Mouse (Mus musculus): Measurements from ENCODE around the gene Zfp622. TPM values are rescaled to one million over a fixed set of nuclear protein-coding genes. Genes with fewer than 3 reads are reported as not detected.
"Not testable (repeated sequence)": the region's sequence is repeated elsewhere in the genome, so short reads cannot be mapped to it uniquely, and the experiment has no call there.

Zfp622 gene
- polyA plus RNA-seq, 1 experiment from 2014 or later = 31.7 TPM

DNA sequence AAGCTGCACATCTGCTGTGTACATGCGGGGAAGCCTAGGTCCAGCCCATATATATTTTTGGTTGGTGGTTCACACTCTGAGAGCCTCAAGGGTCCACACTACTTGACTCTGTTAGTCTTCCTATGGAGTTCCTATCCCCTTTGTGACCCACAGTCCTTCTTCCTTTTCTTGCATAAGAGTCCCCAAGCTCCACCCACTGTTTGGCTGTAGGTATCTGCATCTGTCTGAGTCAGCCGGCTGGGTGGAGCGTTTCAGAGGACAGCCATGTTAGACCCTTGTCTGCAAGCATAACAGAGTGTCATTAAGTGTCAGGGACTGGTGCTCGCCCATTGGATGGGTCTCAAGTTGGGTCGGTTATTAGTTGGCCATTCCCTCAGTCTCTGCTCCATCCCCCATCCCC, 33.6 kb upstream of the Zfp622 start:
- no peak overlapping the region for H3K27ac ChIP-seq
- no peaks in the 10 kb centered on the region for H3K27me3 ChIP-seq (ENCODE audit: insufficient read depth, poor library complexity, severe bottlenecking)
- no peaks in the 10 kb centered on the region for H3K36me3 ChIP-seq
- 87% methylated on average over 5 of the region's 5 CpGs for WGBS
- H3K4me1 ChIP-seq (replicated peaks) = no peaks in the 10 kb centered on the region
- no peak overlapping the region for H3K4me3 ChIP-seq
- no peaks in the 10 kb centered on the region for H3K9me3 ChIP-seq
- no peak for DNase-seq (ENCODE audit: low spot score)

DNA sequence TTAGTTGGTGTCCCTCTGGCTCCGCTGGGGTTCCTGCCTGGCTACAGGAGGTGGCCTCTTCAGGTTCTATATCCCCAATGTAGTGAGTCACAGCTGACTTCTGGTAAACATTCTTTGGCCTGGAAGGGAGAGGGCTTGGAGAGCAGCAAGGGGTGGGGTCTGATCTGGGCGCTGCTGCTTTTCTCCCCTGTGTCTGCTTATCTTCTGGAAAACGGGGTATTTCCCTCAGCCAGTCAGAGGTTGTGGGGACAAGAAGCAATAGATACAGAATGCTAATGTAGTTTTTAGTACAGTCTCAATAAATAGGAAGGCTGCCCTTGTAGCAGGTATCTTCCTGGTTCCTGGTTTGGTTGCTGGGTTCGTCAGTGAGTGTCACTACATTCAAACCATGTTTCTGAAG, 33.1 kb upstream of the Zfp622 start:
- DNase-seq (ENCODE audit: low spot score) = no peak
- Histone ChIP-seq H3K27ac (no peak overlapping the region), H3K36me3 (no peaks in the 10 kb centered on the region), H3K27me3 (ENCODE audit: insufficient read depth, poor library complexity, severe bottlenecking) (no peaks in the 10 kb centered on the region), H3K4me1 (replicated peaks) (no peaks in the 10 kb centered on the region), H3K4me3 (no peak overlapping the region), H3K9me3 (no peaks in the 10 kb centered on the region)
- 82% methylated on average over 4 of the region's 4 CpGs for WGBS

DNA sequence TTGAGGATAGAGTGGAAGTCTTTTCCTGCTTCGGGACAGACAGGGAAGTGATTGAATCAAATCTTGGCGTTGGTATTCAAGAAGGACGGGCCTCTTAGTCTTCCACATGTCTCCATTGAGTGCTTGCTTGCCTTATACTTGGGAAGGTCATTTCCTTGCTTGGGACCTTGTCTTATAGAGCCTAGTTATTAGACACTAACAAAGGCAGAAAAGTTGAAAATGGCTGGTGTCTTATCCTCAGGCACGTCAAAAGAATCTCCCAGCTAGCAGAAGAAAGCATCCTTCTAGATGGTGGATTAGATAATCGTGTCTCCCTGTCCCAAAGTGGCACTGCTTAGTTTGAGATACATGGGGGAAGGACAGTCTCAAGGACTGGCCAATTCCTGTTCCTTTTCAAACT, 28.2 kb upstream of the Zfp622 start:
- Histone ChIP-seq H3K27me3 (ENCODE audit: insufficient read depth, poor library complexity, severe bottlenecking) (no peaks in the 10 kb centered on the region), H3K27ac (no peak overlapping the region), H3K36me3 (no peaks in the 10 kb centered on the region), H3K9me3 (no peaks in the 10 kb centered on the region), H3K4me1 (replicated peaks) (no peaks in the 10 kb centered on the region), H3K4me3 (no peak overlapping the region)
- DNase-seq (ENCODE audit: low spot score) = no peak
- WGBS = 86% methylated on average over 5 of the region's 5 CpGs

DNA sequence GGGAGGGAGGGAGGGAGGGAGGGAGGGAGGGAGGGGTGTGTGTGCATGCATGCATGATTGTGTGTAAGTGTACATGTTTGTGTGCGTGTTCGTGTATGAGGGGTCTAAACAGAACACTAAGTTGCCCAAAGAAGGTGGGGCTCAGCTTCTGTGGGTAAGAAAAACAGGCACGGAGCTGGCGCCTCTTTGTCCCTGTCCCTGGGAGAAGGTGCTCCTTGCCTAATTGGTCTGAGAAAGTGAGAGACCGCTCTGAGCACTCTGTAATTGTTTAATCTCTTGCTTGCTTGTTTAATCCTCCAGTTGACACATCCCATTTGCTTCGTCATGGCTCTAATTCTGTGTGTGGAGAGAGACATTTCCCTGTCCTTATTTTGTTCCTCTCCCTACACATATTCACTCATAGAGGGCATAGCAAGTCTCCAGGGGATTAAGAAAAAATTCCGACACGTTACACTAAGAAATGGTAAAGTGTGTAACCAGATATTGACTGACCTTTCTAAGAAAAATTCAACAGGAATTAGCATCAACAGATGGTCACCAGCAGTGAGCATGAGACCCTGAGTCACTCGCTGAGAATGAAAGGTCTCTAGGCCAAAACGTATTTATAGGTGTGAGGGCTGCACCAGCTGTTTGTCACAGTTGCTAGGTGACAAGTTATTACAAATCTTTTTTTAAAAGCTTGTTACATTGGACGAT, 27.6 kb upstream of the Zfp622 start:
- Histone ChIP-seq H3K9me3 (no peaks in the 10 kb centered on the region), H3K27ac (no peak overlapping the region), H3K4me3 (no peak overlapping the region), H3K36me3 (no peaks in the 10 kb centered on the region), H3K27me3 (ENCODE audit: insufficient read depth, poor library complexity, severe bottlenecking) (no peaks in the 10 kb centered on the region), H3K4me1 (replicated peaks) (no peaks in the 10 kb centered on the region)
- no peak for DNase-seq (ENCODE audit: low spot score)
- WGBS = 63% methylated on average over 11 of the region's 11 CpGs

DNA sequence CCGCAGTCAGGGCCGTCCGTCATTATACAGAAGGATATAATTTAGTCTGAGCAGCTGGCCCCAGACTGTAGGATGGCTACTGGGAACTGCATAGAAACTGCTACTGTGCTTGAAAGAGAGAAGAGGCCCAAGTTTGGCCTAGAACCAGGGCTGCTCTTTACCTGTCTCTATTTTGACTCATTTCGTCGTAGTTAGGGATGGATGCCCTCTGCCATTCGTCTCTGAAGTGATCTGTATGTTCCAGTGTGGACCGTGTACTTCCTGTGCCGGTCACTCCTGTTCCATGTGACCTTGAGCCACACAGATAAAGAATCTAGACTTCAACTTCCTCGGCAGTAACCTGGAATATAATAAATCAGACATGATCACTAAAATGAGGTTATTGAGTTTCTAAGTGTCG, 26.5 kb upstream of the Zfp622 start:
- Histone ChIP-seq H3K27me3 (ENCODE audit: insufficient read depth, poor library complexity, severe bottlenecking) (no peaks in the 10 kb centered on the region), H3K9me3 (no peaks in the 10 kb centered on the region), H3K4me3 (no peak overlapping the region), H3K36me3 (no peaks in the 10 kb centered on the region), H3K27ac (no peak overlapping the region), H3K4me1 (replicated peaks) (no peaks in the 10 kb centered on the region)
- no peak for DNase-seq (ENCODE audit: low spot score)
- 88% methylated on average over 10 of the region's 10 CpGs for WGBS

DNA sequence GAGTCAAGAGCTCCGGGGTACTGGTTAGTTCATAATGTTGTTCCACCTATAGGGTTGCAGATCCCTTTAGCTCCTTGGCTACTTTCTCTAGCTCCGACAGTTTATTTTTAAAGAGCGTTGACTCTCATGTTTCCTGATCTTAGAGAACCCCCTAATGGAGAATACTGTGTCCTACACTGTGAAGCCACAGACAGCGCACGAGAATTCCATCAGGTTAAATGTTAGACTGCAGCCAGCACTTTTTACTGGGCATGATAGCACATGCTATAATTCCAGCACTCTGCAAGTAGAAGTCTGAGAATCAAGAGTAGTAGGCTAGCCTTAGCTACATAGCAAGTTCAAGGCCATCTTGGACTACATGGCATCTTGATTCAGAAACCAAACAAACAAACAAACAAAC, 24.8 kb upstream of the Zfp622 start:
- Histone ChIP-seq H3K27ac (no peak overlapping the region), H3K27me3 (ENCODE audit: insufficient read depth, poor library complexity, severe bottlenecking) (no peaks in the 10 kb centered on the region), H3K36me3 (no peaks in the 10 kb centered on the region), H3K4me3 (no peak overlapping the region), H3K9me3 (no peaks in the 10 kb centered on the region), H3K4me1 (replicated peaks) (no peaks in the 10 kb centered on the region)
- 45% methylated on average over 5 of the region's 5 CpGs for WGBS
- no peak for DNase-seq (ENCODE audit: low spot score)

DNA sequence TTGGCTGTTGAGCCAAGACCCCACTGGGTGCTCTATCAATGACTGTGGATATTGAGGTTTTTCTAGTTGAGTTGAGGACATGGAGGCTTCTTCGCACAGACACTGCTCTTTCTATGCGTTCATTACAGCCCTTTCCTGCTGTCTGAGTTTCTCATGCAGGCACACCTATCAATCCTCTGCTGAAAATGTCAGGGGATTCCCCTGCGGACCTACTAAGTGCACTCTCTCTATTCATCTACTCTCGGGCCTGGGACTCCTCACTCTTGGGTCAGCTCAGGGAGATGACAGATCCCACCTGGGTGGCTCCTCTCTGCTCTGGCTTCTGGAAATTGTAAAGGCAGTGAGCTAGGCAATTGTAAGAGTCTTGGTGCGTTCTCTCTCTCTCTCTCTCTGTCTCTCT, 23.9 kb upstream of the Zfp622 start:
- WGBS = 83% methylated on average over 5 of the region's 5 CpGs
- DNase-seq (ENCODE audit: low spot score) = no peak
- no peaks in the 10 kb centered on the region for H3K27me3 ChIP-seq (ENCODE audit: insufficient read depth, poor library complexity, severe bottlenecking)
- H3K4me1 ChIP-seq (replicated peaks) = no peaks in the 10 kb centered on the region
- no peaks in the 10 kb centered on the region for H3K9me3 ChIP-seq
- no peaks in the 10 kb centered on the region for H3K36me3 ChIP-seq
- H3K27ac ChIP-seq = no peak overlapping the region
- H3K4me3 ChIP-seq = no peak overlapping the region

DNA sequence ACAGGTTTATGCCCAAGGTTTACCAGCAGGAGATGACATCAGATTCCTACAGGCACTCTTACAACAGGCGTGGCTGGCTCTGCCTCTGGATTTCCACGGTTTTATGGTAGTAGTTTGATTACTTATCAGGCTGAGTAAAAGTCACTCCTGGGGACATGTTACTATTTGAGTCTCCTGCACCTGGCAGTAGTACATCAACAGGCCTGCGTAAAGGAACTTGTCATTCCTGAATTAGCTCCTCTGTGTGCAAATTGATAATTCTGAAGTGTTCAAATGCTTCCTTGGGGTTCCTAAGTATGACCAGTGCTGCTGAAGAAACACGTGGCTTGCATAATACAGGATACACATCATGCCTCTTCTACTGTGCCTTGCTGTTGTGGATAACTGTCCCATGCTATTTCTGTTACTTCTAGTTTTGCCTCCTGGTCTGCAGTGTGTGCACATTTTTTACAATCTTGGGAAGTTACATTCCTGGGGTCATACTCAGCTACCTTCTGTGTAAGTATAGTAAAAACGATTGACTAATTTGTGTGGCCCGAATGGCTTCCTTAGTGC, 17.9 kb upstream of the Zfp622 start:
- WGBS = 84% methylated on average over 6 of the region's 6 CpGs
- no peaks in the 10 kb centered on the region for H3K36me3 ChIP-seq
- no peaks in the 10 kb centered on the region for H3K27me3 ChIP-seq (ENCODE audit: insufficient read depth, poor library complexity, severe bottlenecking)
- no peak for DNase-seq (ENCODE audit: low spot score)
- H3K4me1 ChIP-seq (replicated peaks) = no peaks in the 10 kb centered on the region
- H3K4me3 ChIP-seq = no peak overlapping the region
- H3K27ac ChIP-seq = no peak overlapping the region
- H3K9me3 ChIP-seq = no peaks in the 10 kb centered on the region

DNA sequence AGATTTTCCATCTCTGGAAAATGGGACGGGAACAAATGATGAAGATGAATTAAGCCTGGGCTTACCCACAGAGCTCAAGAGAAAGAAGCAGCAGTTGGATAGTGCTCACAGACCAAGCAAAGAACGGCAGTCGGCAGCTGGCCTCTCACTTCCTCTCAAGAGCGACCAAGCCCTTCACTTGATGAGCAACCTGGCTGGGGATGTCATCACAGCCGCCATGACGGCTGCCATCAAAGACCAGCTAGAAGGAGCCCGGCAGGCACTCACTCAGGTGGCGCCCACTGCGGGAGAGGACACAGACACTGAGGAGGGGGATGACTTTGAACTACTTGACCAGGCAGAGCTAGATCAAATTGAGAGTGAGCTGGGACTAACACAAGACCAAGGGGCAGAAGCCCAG, 12.6 kb upstream of the Zfp622 start:
- DNase-seq (ENCODE audit: low spot score) = no peak
- Histone ChIP-seq H3K36me3 (no peaks in the 10 kb centered on the region), H3K9me3 (no peaks in the 10 kb centered on the region), H3K4me1 (replicated peaks) (no peaks in the 10 kb centered on the region), H3K27ac (no peak overlapping the region), H3K4me3 (no peak overlapping the region), H3K27me3 (ENCODE audit: insufficient read depth, poor library complexity, severe bottlenecking) (no peaks in the 10 kb centered on the region)
- 89% methylated on average over 9 of the region's 9 CpGs for WGBS

DNA sequence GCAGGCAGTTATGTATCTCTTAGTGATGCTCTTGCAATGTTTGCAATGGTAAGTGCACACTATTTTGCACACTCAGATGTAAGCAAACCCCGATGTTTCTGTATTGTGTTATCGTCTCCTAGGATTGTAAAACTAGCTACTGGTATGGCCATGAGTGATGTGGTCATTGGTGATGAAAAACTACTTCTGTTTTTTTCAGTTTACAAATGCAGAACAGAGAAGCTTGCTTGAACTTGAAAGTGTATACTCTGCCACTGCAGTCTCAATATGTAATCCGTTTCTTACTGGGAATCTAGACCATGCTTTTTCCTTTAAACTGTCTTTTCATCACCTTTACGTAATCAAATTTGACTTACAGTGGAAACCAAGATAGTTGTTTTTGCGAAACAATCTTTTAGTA, 11.4 kb upstream of the Zfp622 start:
- DNase-seq (ENCODE audit: low spot score) = no peak
- Histone ChIP-seq H3K9me3 (no peaks in the 10 kb centered on the region), H3K4me3 (no peak overlapping the region), H3K27me3 (ENCODE audit: insufficient read depth, poor library complexity, severe bottlenecking) (no peaks in the 10 kb centered on the region), H3K4me1 (replicated peaks) (no peaks in the 10 kb centered on the region), H3K36me3 (no peaks in the 10 kb centered on the region), H3K27ac (no peak overlapping the region)
- WGBS = 92% methylated on average over 5 of the region's 5 CpGs

DNA sequence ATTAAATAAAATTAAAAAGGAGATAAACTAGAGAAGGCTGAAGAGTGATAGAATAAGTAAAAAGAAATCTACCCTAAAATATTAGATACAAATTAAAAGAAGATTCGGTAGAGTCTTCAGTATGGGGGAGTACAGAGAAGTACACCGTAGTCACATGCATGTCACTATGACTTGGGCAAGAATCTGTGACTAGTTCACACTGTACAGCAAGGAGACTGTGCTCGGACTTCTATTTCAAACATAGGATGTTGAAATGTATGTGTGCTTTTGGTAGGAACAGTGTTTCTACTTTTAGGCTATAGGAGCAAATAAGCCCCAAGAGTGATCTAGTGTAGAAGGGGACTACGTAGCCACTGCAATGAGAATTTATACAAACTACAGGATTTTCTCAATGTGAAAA, 9.8 kb upstream of the Zfp622 start:
- 90% methylated on average over 4 of the region's 4 CpGs for WGBS

DNA sequence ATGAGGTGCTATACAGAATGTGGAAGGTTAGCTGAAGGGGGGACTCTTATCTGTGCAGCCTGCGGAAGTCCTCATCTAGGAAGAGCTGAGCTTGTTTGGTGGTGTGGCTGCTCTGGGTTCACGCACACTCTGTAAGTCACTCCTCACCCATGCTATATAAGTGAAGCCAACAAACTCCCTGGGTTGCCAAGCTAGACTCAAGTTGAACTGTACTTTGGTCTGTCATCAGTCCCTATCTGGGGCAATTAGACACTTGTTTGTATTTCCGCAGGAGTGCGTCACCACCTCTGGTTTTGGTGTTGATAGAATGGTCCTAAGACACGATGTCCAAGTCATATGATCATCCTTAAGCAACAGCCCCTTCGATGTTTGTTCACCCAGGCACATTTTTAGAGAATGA, 8.4 kb upstream of the Zfp622 start:
- DNase-seq (ENCODE audit: low spot score) = no peak
- Histone ChIP-seq H3K27me3 (ENCODE audit: insufficient read depth, poor library complexity, severe bottlenecking) (no peaks in the 10 kb centered on the region), H3K4me1 (replicated peaks) (no peaks in the 10 kb centered on the region), H3K4me3 (no peak overlapping the region), H3K9me3 (no peaks in the 10 kb centered on the region), H3K27ac (no peak overlapping the region), H3K36me3 (no peaks in the 10 kb centered on the region)
- 86% methylated on average over 6 of the region's 6 CpGs for WGBS

More for the DNA sequence above, 9.8 kb upstream of the Zfp622 start:
- Histone ChIP-seq H3K36me3 (no peaks in the 10 kb centered on the region), H3K9me3 (no peaks in the 10 kb centered on the region), H3K27me3 (ENCODE audit: insufficient read depth, poor library complexity, severe bottlenecking) (no peaks in the 10 kb centered on the region), H3K27ac (no peak overlapping the region), H3K4me1 (replicated peaks) (no peaks in the 10 kb centered on the region), H3K4me3 (no peak overlapping the region)
- no peak for DNase-seq (ENCODE audit: low spot score)

DNA sequence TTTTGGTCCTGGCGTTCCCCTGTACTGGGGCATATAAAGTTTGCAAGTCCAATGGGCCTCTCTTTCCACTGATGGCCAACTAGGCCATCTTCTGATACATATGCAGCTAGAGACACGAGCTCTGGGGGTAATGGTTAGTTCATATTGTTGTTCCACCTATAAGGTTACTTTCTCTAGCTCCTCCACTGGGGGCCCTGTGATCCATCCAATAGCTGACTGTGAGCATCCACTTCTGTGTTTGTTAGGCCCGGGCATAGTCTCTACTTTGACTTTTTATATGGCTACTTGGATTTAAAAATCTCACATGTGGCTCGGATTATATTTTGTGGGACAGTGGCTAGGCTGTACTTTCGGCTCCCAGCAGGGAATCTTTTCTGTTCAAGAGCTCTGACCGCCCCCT, 552 bp upstream of the Zfp622 start:
- not testable (repeated sequence) for DNase-seq (ENCODE audit: low spot score); H3K27me3 ChIP-seq (ENCODE audit: insufficient read depth, poor library complexity, severe bottlenecking); H3K9me3 ChIP-seq
- peak overlapping the region; percentile 99 for H3K4me3 ChIP-seq
- 18% methylated on average over 6 of the region's 6 CpGs for WGBS
- H3K36me3 ChIP-seq = peaks cover 21% of the 10 kb centered on the region
- peak overlapping the region; percentile 90 for H3K27ac ChIP-seq
- peaks cover 20% of the 10 kb centered on the region for H3K4me1 ChIP-seq (replicated peaks)

Measured in hindbrain, embryonic 10.5 days (tissue).